Mouse (Mus musculus) common myeloid progenitor, adult 5-6 weeks (primary cell): ENCODE data around the gene Terf2. TPM values are rescaled to one million over a fixed set of nuclear protein-coding genes. Genes with fewer than 3 reads are reported as not detected.

ENCODE experiments used
- total RNA-seq: library from RNA; stranded (forward); fragments of 200-1000, 187-1606 nt; gene quantifications from 2 replicates; pipeline ENCODE4 v1.2.3, GENCODE M21; 2017

Gene Terf2
- total RNA-seq, 1 experiment from 2014 or later = 37.2 TPM

Other genes starting within 250 kb of the Terf2 start
- gene Has3, start 226.3 kb downstream of the Terf2 start, total RNA-seq = 1.4 and 2.5 TPM in 2 replicates
- 50.2 and 57.4 TPM in 2 replicates for gene Utp4, start 202.9 kb downstream of the Terf2 start, total RNA-seq
- gene Sntb2, start 160.8 kb downstream of the Terf2 start, total RNA-seq = 1.9 and 4.1 TPM in 2 replicates
- gene Vps4a, start 65.3 kb downstream of the Terf2 start, total RNA-seq = 33.8 and 34.7 TPM in 2 replicates
- 45.9 and 83.2 TPM in 2 replicates for gene Pdf, start 47.9 kb downstream of the Terf2 start, total RNA-seq
- 17.7 and 20.5 TPM in 2 replicates for gene Cog8, start 39.9 kb downstream of the Terf2 start, total RNA-seq
- gene Nip7, start 39.7 kb downstream of the Terf2 start, total RNA-seq = 20.4 and 28.4 TPM in 2 replicates
- gene Tmed6, start 30.9 kb downstream of the Terf2 start, total RNA-seq = not detected in 2 replicates
- gene Cyb5b, start 54.1 kb upstream of the Terf2 start, total RNA-seq = 56.5 and 72.9 TPM in 2 replicates
- gene Nfat5, start 196.9 kb upstream of the Terf2 start, total RNA-seq = 16.0 and 35.4 TPM in 2 replicates